Mouse (Mus musculus) C2C12 (cell line): Measurements from ENCODE around the gene Capn10. TPM values are rescaled to one million over a fixed set of nuclear protein-coding genes. Genes with fewer than 3 reads are reported as not detected.
A peak's percentile ranks its signal among the peaks of the same experiment; 100 is the strongest.

Experiments used
- H3K27me3 ChIP-seq: one replicate; pipeline ENCODE4 v1.6.1; 2011; ENCODE audit not compliant: control insufficient read depth, insufficient read depth, insufficient read length
- H3K36me3 ChIP-seq: one replicate; pipeline ENCODE4 v1.6.1; 2011; ENCODE audit not compliant: control insufficient read depth, insufficient read depth
- H3K4me3 ChIP-seq: one replicate; pipeline ENCODE4 v1.5.1; 2011; ENCODE audit warnings: mild to moderate bottlenecking, control low read depth; ENCODE audit not compliant: poor library complexity, insufficient read depth, severe bottlenecking
- H3K79me2 ChIP-seq: one replicate; pipeline ENCODE4 v1.6.1; 2011; ENCODE audit not compliant: control insufficient read depth, insufficient read depth
- H3K79me3 ChIP-seq: one replicate; pipeline ENCODE4 v1.6.1; 2011; ENCODE audit warnings: low read depth, control low read depth
- H3ac ChIP-seq: one replicate; pipeline ENCODE3; 2011; ENCODE audit warnings: low read depth; ENCODE audit not compliant: control insufficient read depth, insufficient read length
- CEBPB ChIP-seq: IDR thresholded peaks from one replicate; pipeline ENCODE4 v1.6.1; 2011; ENCODE audit warnings: low read depth, mild to moderate bottlenecking, control low read depth, moderate library complexity
- CTCF ChIP-seq: IDR thresholded peaks from one replicate; pipeline ENCODE4 v1.5.1; 2011; ENCODE audit not compliant: control insufficient read depth, insufficient read depth, insufficient read length
- FOSL1 ChIP-seq: IDR thresholded peaks from one replicate; pipeline ENCODE4 v1.8.0; 2011; ENCODE audit warnings: mild to moderate bottlenecking, low read length; ENCODE audit not compliant: poor library complexity, insufficient read depth, severe bottlenecking
- MAX ChIP-seq: IDR thresholded peaks from one replicate; pipeline ENCODE4 v1.6.1; 2011; ENCODE audit warnings: mild to moderate bottlenecking, control low read depth
- MYOD1 ChIP-seq: IDR thresholded peaks from one replicate; pipeline ENCODE4 v1.6.1; 2011; ENCODE audit warnings: low read depth; ENCODE audit not compliant: control insufficient read depth, insufficient read length
- MYOG ChIP-seq: IDR thresholded peaks from one replicate; pipeline ENCODE4 v1.6.1; 2011; ENCODE audit not compliant: control insufficient read depth, insufficient read length; ENCODE audit errors: extremely low read depth
- USF1 ChIP-seq: IDR thresholded peaks from one replicate; pipeline ENCODE4 v1.6.1; 2011; ENCODE audit warnings: low read depth, mild to moderate bottlenecking, control low read depth, moderate library complexity
- polyA plus RNA-seq: library from polyadenylated mRNA; unstranded; fragments of >200 nt; fragmentation: generic; extraction: Trizol; gene quantifications from one replicate; pipeline ENCODE4 v1.2.1, GENCODE M21; 2012; ENCODE audit warnings: missing spikeins

The Capn10 gene
- polyA plus RNA-seq, 1 experiment, result 19.8 TPM

GRCm38 (mm10) chr1:92920474-92921200, 13.5 kb upstream of the Capn10 start:
- Histone ChIP-seq H3K79me3 (no peaks in the 10 kb centered on the region), H3K4me3 (no peak overlapping the region), H3K79me2 (no peaks in the 10 kb centered on the region), H3K27me3 (no peaks in the 10 kb centered on the region), H3K36me3 (peaks cover 6% of the 10 kb centered on the region), H3ac (no peak overlapping the region)
- TF ChIP-seq CEBPB (no peak), MAX (no peak), USF1 (no peak), CTCF (no peak), FOSL1 (no peak)

GRCm38 (mm10) chr1:92921496-92921895, 12.7 kb upstream of the Capn10 start:
- H3K4me3 ChIP-seq, result no peak overlapping the region
- H3ac ChIP-seq, result no peak overlapping the region
- no peaks in the 10 kb centered on the region for H3K79me3 ChIP-seq
- H3K27me3 ChIP-seq, result no peaks in the 10 kb centered on the region
- TF ChIP-seq CTCF (no peak), CEBPB (no peak), MYOD1 (no peak), MYOG (no peak), USF1 (no peak)
- H3K36me3 ChIP-seq, result peaks cover 4% of the 10 kb centered on the region
- H3K79me2 ChIP-seq, result no peaks in the 10 kb centered on the region

GRCm38 (mm10) chr1:92930171-92930706, 3.9 kb upstream of the Capn10 start:
- H3K27me3 ChIP-seq, result no peaks in the 10 kb centered on the region
- H3K36me3 ChIP-seq, result no peaks in the 10 kb centered on the region
- TF ChIP-seq CEBPB (no peak), USF1 (peak; percentile 22)
- peaks cover 4% of the 10 kb centered on the region for H3K79me2 ChIP-seq
- peaks cover 4% of the 10 kb centered on the region for H3K79me3 ChIP-seq
- H3ac ChIP-seq, result no peak overlapping the region
- H3K4me3 ChIP-seq, result no peak overlapping the region

- Histone ChIP-seq H3K79me3 (peaks cover 5% of the 10 kb centered on the region), H3K79me2 (peaks cover 19% of the 10 kb centered on the region), H3ac (peak overlapping the region; percentile 76), H3K4me3 (peak overlapping the region; percentile 78), H3K27me3 (no peaks in the 10 kb centered on the region), H3K36me3 (no peaks in the 10 kb centered on the region)
- TF ChIP-seq USF1 (no peak), CEBPB (no peak), MAX (no peak), MYOG (no peak), MYOD1 (no peak), CTCF (no peak)
Measured at GRCm38 (mm10) chr1:92933611-92934010, 565 bp upstream of the Capn10 start.

- Histone ChIP-seq H3K4me3 (peak overlapping the region; percentile 78), H3K27me3 (no peaks in the 10 kb centered on the region), H3K79me3 (peaks cover 5% of the 10 kb centered on the region), H3ac (peak overlapping the region; percentile 73), H3K36me3 (peaks cover 9% of the 10 kb centered on the region), H3K79me2 (peaks cover 19% of the 10 kb centered on the region)
- TF ChIP-seq FOSL1, result no peak
- TF ChIP-seq CTCF, result no peak
- TF ChIP-seq MYOD1, result no peak
- TF ChIP-seq CEBPB, result no peak
Measured at GRCm38 (mm10) chr1:92935054-92935962, 1.1 kb downstream of the Capn10 start.

- Histone ChIP-seq H3K4me3 (no peak overlapping the region), H3K79me3 (peaks cover 5% of the 10 kb centered on the region), H3K27me3 (no peaks in the 10 kb centered on the region), H3K79me2 (peaks cover 19% of the 10 kb centered on the region), H3ac (no peak overlapping the region), H3K36me3 (peaks cover 16% of the 10 kb centered on the region)
- TF ChIP-seq FOSL1 (no peak), CEBPB (no peak), USF1 (no peak), MYOG (no peak), MAX (no peak)
Measured at GRCm38 (mm10) chr1:92935977-92936376, 1.8 kb downstream of the Capn10 start.
